Mouse (Mus musculus) midbrain, embryonic 16.5 days (tissue): Measurements from ENCODE around the gene Anapc4. TPM values are rescaled to one million over a fixed set of nuclear protein-coding genes. Genes with fewer than 3 reads are reported as not detected.

Source experiments
- ATAC-seq: fragments of 200-750 bp; cut with Nextera tagmentation; 2 replicates; pipeline ENCODE4 v1.8.0; 2017; ENCODE audit warnings: moderate TSS enrichment
- H3K27ac ChIP-seq: fragments of 300-500 bp; sonication (generic); 2 replicates; pipeline ENCODE4 v1.5.1; 2014; ENCODE audit warnings: mild to moderate bottlenecking, low read length, mixed read lengths
- H3K27me3 ChIP-seq: fragments of 300-500 bp; sonication (generic); 2 replicates; pipeline ENCODE4 v1.6.1; 2014; ENCODE audit warnings: low read depth, low read length, mixed read lengths; ENCODE audit not compliant: control insufficient read depth, insufficient read depth
- H3K36me3 ChIP-seq: fragments of 300-500 bp; sonication (generic); 2 replicates; pipeline ENCODE4 v1.6.1; 2014; ENCODE audit warnings: mild to moderate bottlenecking, low read length, moderate library complexity, mixed read lengths; ENCODE audit not compliant: control insufficient read depth, insufficient read depth
- H3K4me1 ChIP-seq: fragments of 300-500 bp; sonication (generic); 2 replicates; pipeline ENCODE4 v1.6.1; 2014; ENCODE audit warnings: mild to moderate bottlenecking, low read length, mixed read lengths; ENCODE audit not compliant: control insufficient read depth, insufficient read depth
- H3K4me2 ChIP-seq: fragments of 300-500 bp; sonication (generic); 2 replicates; pipeline ENCODE4 v1.6.1; 2014; ENCODE audit warnings: mild to moderate bottlenecking, low read length, mixed read lengths
- H3K4me3 ChIP-seq: fragments of 300-500 bp; sonication (generic); 2 replicates; pipeline ENCODE4 v1.5.1; 2014; ENCODE audit warnings: low read depth, mild to moderate bottlenecking, low read length, moderate library complexity, mixed read lengths
- H3K9ac ChIP-seq: fragments of 300-500 bp; sonication (generic); 2 replicates; pipeline ENCODE4 v1.6.1; 2014; ENCODE audit warnings: low read depth, low read length, mixed read lengths
- H3K9me3 ChIP-seq: fragments of 300-500 bp; sonication (generic); replicated peaks from 2 replicates; pipeline ENCODE4 v1.6.1; 2014; ENCODE audit warnings: mild to moderate bottlenecking, low read length, mixed read lengths; ENCODE audit not compliant: control insufficient read depth, poor library complexity, severe bottlenecking
- WGBS: fragments of 180-500 bp; shearing (Covaris S2); extraction: QIAGEN DNeasy Blood & Tissue Kit; methylation state at CpG from one replicate; pipeline ENCODE4 v1.1.7; 2014; 5-methylcytosine and 5-hydroxymethylcytosine counted together
- polyA plus RNA-seq: library from polyadenylated mRNA; unstranded; fragments of >200 nt; fragmentation: Nextera tagmentation; extraction: Ambion mirVana; gene quantifications from 2 replicates; pipeline ENCODE4 v1.2.1, GENCODE M21; 2015

Anapc4 gene
- polyA plus RNA-seq, 1 experiment from 2014 or later: 115 TPM

GRCm38 (mm10) chr5:52913711-52914110 lies 79.9 kb downstream of the Anapc4 start:
- no peaks in the 10 kb centered on the region for H3K9me3 ChIP-seq
- no peak overlapping the region for H3K4me2 ChIP-seq
- no peaks in the 10 kb centered on the region for H3K27me3 ChIP-seq
- ATAC-seq: no peak
- WGBS: 73% methylated on average over 7 of the region's 7 CpGs
- H3K4me3 ChIP-seq: no peak overlapping the region
- no peak overlapping the region for H3K9ac ChIP-seq
- H3K36me3 ChIP-seq: no peaks in the 10 kb centered on the region
- H3K27ac ChIP-seq: no peak overlapping the region
- 0 out of 2 replicates have a peak, but pooled peaks cover 3% of the 10 kb centered on the region for H3K4me1 ChIP-seq

GRCm38 (mm10) chr5:52916186-52916585 lies 82.4 kb downstream of the Anapc4 start:
- no peaks in the 10 kb centered on the region for H3K27me3 ChIP-seq
- no peaks in the 10 kb centered on the region for H3K36me3 ChIP-seq
- H3K27ac ChIP-seq: no peak overlapping the region
- no peak overlapping the region for H3K4me3 ChIP-seq
- H3K9ac ChIP-seq: no peak overlapping the region
- no peaks in the 10 kb centered on the region for H3K4me1 ChIP-seq
- 87% methylated on average over 6 of the region's 6 CpGs for WGBS
- H3K9me3 ChIP-seq: no peaks in the 10 kb centered on the region
- no peak overlapping the region for H3K4me2 ChIP-seq
- ATAC-seq: no peak

Other genes starting within 250 kb of the Anapc4 start
- 7.4 and 7.9 TPM in 2 replicates for gene Sepsecs, start 164.3 kb upstream of the Anapc4 start, polyA plus RNA-seq
- 2.8 and 3.1 TPM in 2 replicates for gene Pi4k2b, start 92.4 kb upstream of the Anapc4 start, polyA plus RNA-seq
- 11.1 and 11.3 TPM in 2 replicates for gene Zcchc4, start 58.6 kb upstream of the Anapc4 start, polyA plus RNA-seq
- 0.07 and 0.15 TPM in 2 replicates for gene Slc34a2, start 204.1 kb downstream of the Anapc4 start, polyA plus RNA-seq